Mouse (Mus musculus): ENCODE results near the gene Pimreg. TPM values are rescaled to one million over a fixed set of nuclear protein-coding genes. Genes with fewer than 3 reads are reported as not detected.

Pimreg gene
- 19.4 and 24.5 TPM in 2 replicates for polyA plus RNA-seq (2015; fragmentation: Nextera tagmentation; extraction: Ambion mirVana)

DNA sequence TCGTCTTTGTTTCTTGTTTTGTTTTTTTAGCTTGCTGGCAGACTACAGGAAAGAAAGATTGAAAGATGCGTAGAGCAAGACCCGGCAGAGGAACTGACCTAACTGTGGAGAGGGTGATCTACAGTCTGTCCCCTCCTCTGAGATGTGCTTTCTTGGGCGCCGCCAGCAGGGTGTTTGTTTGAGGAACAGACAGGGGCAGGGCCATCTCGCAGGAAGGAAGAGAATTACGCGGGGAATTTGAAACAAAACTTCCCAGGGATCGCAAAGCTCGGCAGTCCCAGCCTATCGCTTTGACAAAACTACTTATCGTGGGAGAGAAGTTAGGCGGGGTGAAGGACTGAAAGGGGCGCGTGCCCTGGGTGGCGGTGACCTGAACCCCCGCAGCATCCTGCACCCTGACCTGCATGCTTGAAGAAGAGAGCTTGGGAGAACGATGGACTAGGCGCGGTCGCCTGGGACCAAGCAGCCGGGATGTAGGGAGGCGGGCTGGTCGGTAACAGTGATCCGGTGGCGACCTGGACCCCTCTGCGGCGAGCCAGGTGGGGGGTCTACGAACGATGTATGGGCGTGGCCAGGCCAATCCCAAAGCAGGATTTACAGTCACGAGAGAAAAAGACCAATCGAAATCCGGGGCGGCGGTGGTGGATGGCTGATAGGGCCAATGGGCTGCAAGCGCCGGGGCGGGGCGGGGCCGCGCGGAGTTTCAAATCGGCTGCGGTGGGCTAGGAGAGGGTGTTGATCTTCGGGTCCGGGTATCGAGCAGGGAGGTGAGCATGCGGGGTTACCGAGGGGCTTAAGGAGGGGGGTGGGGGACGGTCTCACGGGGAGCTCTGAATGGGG is at the start of gene Pimreg:
Gene Pimreg (plus strand): TSS at position 265 of the 840 bp plus-strand sequence.
- H3K27me3 ChIP-seq (ENCODE audit: control insufficient read depth, insufficient read depth, low read depth, low read length) = no peaks in the 10 kb centered on the region
- peak within 1 kb of the TSS; percentile 77 for H3K4me2 ChIP-seq (ENCODE audit: low read length)
- ATAC-seq = peak; percentile 90
- H3K27ac ChIP-seq (ENCODE audit: low read length) = peak within 1 kb of the TSS; percentile 40
- H3K36me3 ChIP-seq (ENCODE audit: control insufficient read depth, insufficient read depth, low read length) = no peaks in the 10 kb centered on the region
- H3K9me3 ChIP-seq (replicated peaks; ENCODE audit: control insufficient read depth, low read length, poor library complexity, severe bottlenecking) = no peaks in the 10 kb centered on the region
- under 1% methylated on average over 52 of the region's 52 CpGs for WGBS
- H3K9ac ChIP-seq (ENCODE audit: low read depth, low read length) = peak within 1 kb of the TSS; percentile 62
- H3K4me1 ChIP-seq (ENCODE audit: control insufficient read depth, insufficient read depth, low read length) = peaks cover 42% of the 10 kb centered on the region
- H3K4me3 ChIP-seq (ENCODE audit: low read depth, low read length) = peak within 1 kb of the TSS; percentile 53

DNA sequence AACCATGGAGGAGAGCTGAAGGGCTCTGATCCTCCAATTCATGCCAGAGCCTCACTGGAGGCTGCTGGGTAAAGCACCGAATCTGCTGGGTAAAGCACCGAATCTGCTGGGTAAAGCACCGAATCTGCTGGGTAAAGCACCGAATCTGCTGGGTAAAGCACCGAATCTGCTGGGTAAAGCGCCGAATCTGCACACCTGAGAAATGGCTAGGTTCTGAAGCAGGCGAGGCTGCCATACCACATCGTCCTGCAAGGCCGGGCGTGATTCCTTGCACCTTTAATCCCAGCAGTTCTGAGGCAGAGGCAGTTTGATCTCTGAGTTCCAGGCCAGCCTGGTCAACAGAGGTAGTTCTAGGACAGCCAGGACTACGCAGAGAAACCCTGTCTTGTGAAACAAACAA is 49.4 kb upstream of the Pimreg start:
- Histone ChIP-seq H3K9me3 (replicated peaks; ENCODE audit: control insufficient read depth, low read length, poor library complexity, severe bottlenecking) (no peaks in the 10 kb centered on the region), H3K9ac (ENCODE audit: low read depth, low read length) (no peak overlapping the region), H3K27me3 (ENCODE audit: control insufficient read depth, insufficient read depth, low read depth, low read length) (no peaks in the 10 kb centered on the region), H3K4me1 (ENCODE audit: control insufficient read depth, insufficient read depth, low read length) (peaks cover 19% of the 10 kb centered on the region), H3K4me2 (ENCODE audit: low read length) (no peak overlapping the region), H3K4me3 (ENCODE audit: low read depth, low read length) (no peak overlapping the region), H3K27ac (ENCODE audit: low read length) (no peak overlapping the region), H3K36me3 (ENCODE audit: control insufficient read depth, insufficient read depth, low read length) (no peaks in the 10 kb centered on the region)
- WGBS = 93% methylated on average over 12 of the region's 12 CpGs
- no peak for ATAC-seq

DNA sequence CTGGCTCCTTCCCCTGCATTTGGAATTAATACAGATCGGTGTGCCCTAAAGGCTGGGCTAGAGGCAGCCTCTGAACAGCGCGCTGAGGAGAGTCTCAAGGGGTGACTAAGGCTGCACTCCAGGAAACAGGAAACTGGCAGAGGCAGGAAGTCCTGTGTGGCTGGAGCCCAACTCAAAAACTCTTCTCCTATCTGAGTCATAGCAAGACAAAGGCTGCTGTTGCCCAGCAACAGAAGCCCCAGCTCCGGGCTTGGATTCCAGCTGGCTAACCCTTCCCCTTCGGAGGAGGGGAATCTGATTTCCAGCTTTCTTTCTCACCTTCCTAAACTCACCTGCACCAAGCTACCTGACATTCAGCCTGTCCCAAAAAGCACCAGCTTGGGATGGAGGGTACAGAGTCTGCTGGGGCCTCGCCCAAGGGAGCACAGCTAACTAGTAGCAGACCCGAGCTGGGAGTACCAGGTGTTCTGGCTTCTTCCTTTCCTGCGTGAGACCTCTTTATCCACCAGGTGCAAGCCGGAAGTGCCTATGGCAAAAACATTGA is 45.8 kb upstream of the Pimreg start:
- Histone ChIP-seq H3K4me1 (ENCODE audit: control insufficient read depth, insufficient read depth, low read length) (peaks cover 19% of the 10 kb centered on the region), H3K27me3 (ENCODE audit: control insufficient read depth, insufficient read depth, low read depth, low read length) (no peaks in the 10 kb centered on the region), H3K9me3 (replicated peaks; ENCODE audit: control insufficient read depth, low read length, poor library complexity, severe bottlenecking) (no peaks in the 10 kb centered on the region), H3K27ac (ENCODE audit: low read length) (peak overlapping the region; percentile 77), H3K36me3 (ENCODE audit: control insufficient read depth, insufficient read depth, low read length) (no peaks in the 10 kb centered on the region), H3K4me2 (ENCODE audit: low read length) (peak overlapping the region; percentile 42), H3K9ac (ENCODE audit: low read depth, low read length) (peak overlapping the region; percentile 52), H3K4me3 (ENCODE audit: low read depth, low read length) (no peak overlapping the region)
- ATAC-seq = peak; percentile 84
- WGBS = 17% methylated on average over 9 of the region's 9 CpGs

DNA sequence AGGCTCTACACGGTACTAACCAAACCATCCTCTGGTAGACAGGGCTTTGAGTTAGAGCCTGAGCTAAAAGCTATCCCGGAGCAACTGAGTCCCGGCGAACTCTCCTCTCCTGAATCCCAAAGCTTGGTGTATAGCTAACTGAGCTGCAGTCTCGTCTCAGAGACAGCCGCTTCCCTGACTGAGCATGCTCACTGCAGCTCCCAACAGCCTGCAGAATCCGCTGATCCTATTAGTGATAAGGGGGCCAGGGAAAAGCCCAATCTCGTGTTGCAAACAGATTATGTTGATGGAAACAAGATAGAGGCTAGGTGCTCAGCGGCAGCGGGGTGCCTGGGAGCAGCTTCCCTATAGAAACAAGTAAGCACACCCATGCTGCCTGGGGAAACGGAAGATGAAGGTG is 45.0 kb upstream of the Pimreg start:
- Histone ChIP-seq H3K4me1 (ENCODE audit: control insufficient read depth, insufficient read depth, low read length) (peaks cover 19% of the 10 kb centered on the region), H3K4me3 (ENCODE audit: low read depth, low read length) (no peak overlapping the region), H3K36me3 (ENCODE audit: control insufficient read depth, insufficient read depth, low read length) (no peaks in the 10 kb centered on the region), H3K9me3 (replicated peaks; ENCODE audit: control insufficient read depth, low read length, poor library complexity, severe bottlenecking) (no peaks in the 10 kb centered on the region), H3K27ac (ENCODE audit: low read length) (peak overlapping the region; percentile 38), H3K27me3 (ENCODE audit: control insufficient read depth, insufficient read depth, low read depth, low read length) (no peaks in the 10 kb centered on the region), H3K4me2 (ENCODE audit: low read length) (peak overlapping the region; percentile 40), H3K9ac (ENCODE audit: low read depth, low read length) (peak overlapping the region; percentile 27; the same call in 1 of the 2 replicates)
- ATAC-seq = peak; percentile 78
- WGBS = 20% methylated on average over 11 of the region's 11 CpGs

DNA sequence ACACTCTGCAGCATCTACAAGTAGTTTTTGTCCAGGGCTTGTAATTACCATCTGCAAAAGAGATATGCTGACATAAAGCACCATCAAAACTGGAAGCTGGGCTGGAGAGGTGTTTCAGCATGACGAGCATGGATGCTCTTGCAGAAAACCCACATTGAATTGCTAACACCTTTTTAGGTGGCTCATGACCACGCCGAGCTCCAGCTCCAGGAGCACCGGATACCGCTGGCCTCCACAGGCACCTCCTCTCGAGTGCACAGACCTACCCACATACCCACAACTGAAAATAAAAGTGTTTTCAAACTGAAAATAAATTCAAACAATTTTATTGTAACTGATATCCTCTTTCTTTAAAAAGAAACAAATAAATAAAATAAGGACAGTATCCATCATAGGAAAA is 41.6 kb upstream of the Pimreg start:
- H3K9ac ChIP-seq (ENCODE audit: low read depth, low read length) = no peak overlapping the region
- no peak for ATAC-seq

DNA sequence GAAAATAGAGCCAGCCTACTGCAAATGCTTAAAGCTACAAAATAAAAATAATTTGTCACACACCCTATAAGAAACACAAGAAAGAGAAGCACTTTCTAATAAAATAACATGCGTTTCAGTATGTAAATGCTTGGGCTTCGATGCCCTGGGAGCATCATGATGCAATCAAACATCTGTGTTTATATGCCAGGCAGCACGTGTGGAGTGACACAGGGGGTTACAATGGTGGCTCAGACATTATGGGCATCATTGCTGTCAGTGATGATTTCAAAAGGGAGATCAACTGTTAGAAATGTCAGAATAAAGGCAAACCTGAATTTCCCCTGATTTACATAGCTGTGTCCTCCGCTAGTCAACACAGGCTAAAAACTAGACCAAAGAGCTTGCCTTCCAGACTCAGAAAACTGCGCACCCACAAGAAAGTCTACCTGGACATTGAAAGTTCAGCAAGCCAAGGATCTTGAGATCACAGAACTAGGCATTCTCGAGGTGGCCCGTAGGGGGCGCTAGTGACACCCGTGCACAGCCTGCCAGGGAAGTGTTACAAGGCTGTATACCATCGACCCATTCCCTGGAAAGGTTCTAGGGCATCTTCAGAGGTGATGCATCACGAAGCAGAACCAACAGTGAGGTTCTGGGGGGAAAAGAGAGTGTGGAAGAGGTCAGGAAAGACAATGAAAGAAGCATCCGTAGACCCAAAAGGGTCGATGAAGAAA is 39.5 kb upstream of the Pimreg start:
- Histone ChIP-seq H3K27ac (ENCODE audit: low read length) (no peak overlapping the region), H3K27me3 (ENCODE audit: control insufficient read depth, insufficient read depth, low read depth, low read length) (no peaks in the 10 kb centered on the region), H3K9me3 (replicated peaks; ENCODE audit: control insufficient read depth, low read length, poor library complexity, severe bottlenecking) (no peaks in the 10 kb centered on the region), H3K9ac (ENCODE audit: low read depth, low read length) (no peak overlapping the region), H3K4me3 (ENCODE audit: low read depth, low read length) (no peak overlapping the region), H3K4me1 (ENCODE audit: control insufficient read depth, insufficient read depth, low read length) (no peaks in the 10 kb centered on the region), H3K36me3 (ENCODE audit: control insufficient read depth, insufficient read depth, low read length) (no peaks in the 10 kb centered on the region), H3K4me2 (ENCODE audit: low read length) (no peak overlapping the region)
- 45% methylated on average over 13 of the region's 13 CpGs for WGBS
- no peak for ATAC-seq

More for the DNA sequence above, 41.6 kb upstream of the Pimreg start:
- Histone ChIP-seq H3K4me2 (ENCODE audit: low read length) (no peak overlapping the region), H3K4me3 (ENCODE audit: low read depth, low read length) (no peak overlapping the region), H3K27me3 (ENCODE audit: control insufficient read depth, insufficient read depth, low read depth, low read length) (no peaks in the 10 kb centered on the region), H3K27ac (ENCODE audit: low read length) (no peak overlapping the region), H3K4me1 (ENCODE audit: control insufficient read depth, insufficient read depth, low read length) (peaks cover 19% of the 10 kb centered on the region), H3K36me3 (ENCODE audit: control insufficient read depth, insufficient read depth, low read length) (no peaks in the 10 kb centered on the region), H3K9me3 (replicated peaks; ENCODE audit: control insufficient read depth, low read length, poor library complexity, severe bottlenecking) (no peaks in the 10 kb centered on the region)
- WGBS = 91% methylated on average over 6 of the region's 6 CpGs

DNA sequence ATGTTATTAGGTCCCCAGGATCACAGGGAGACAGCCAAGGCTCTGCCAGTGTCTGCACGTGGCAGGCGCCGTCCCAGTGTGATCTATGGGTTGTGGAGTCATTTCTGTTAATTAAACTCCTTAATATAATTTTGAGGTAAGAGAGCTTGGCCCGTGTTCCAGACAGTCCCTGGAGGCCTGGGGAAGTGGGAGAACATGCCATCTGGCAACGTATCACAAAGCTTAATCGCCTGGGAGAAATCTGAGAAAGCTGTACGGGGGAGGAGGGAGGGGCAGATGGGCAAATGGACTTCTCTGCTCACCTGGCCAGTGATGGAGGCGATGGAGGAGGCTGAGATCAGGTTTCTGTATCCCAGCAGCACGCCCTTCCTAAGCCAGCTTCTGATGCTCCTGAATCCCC is 38.7 kb upstream of the Pimreg start:
- no peak overlapping the region for H3K4me3 ChIP-seq (ENCODE audit: low read depth, low read length)
- H3K27me3 ChIP-seq (ENCODE audit: control insufficient read depth, insufficient read depth, low read depth, low read length) = no peaks in the 10 kb centered on the region
- no peak overlapping the region for H3K4me2 ChIP-seq (ENCODE audit: low read length)
- ATAC-seq = no peak
- no peaks in the 10 kb centered on the region for H3K4me1 ChIP-seq (ENCODE audit: control insufficient read depth, insufficient read depth, low read length)
- no peaks in the 10 kb centered on the region for H3K9me3 ChIP-seq (replicated peaks; ENCODE audit: control insufficient read depth, low read length, poor library complexity, severe bottlenecking)
- H3K9ac ChIP-seq (ENCODE audit: low read depth, low read length) = no peak overlapping the region
- 51% methylated on average over 9 of the region's 9 CpGs for WGBS
- H3K36me3 ChIP-seq (ENCODE audit: control insufficient read depth, insufficient read depth, low read length) = no peaks in the 10 kb centered on the region
- no peak overlapping the region for H3K27ac ChIP-seq (ENCODE audit: low read length)

DNA sequence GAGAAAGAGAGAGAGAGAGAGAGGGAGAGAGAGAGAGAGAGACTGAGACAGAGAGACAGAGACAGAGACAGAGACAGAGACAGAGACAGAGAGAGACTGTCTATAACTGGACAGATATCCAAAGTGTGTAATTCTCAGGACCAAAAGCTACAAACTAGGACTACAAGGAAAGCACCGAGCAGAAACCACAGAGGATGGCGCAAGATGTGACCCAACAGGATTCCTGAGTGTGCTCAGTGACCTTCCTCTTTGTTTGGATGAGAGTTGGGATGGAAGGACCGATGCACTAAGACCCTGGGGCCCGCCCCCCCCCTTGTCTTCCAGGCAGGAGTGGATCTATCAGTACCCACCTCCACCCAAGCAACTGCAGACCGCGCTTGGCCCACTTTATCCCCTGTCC is 36.3 kb upstream of the Pimreg start:
- peaks cover 7% of the 10 kb centered on the region for H3K4me1 ChIP-seq (ENCODE audit: control insufficient read depth, insufficient read depth, low read length)
- H3K27ac ChIP-seq (ENCODE audit: low read length) = no peak overlapping the region
- no peaks in the 10 kb centered on the region for H3K36me3 ChIP-seq (ENCODE audit: control insufficient read depth, insufficient read depth, low read length)
- H3K4me3 ChIP-seq (ENCODE audit: low read depth, low read length) = no peak overlapping the region
- H3K27me3 ChIP-seq (ENCODE audit: control insufficient read depth, insufficient read depth, low read depth, low read length) = no peaks in the 10 kb centered on the region
- H3K4me2 ChIP-seq (ENCODE audit: low read length) = no peak overlapping the region
- WGBS = 81% methylated on average over 6 of the region's 6 CpGs
- no peak overlapping the region for H3K9ac ChIP-seq (ENCODE audit: low read depth, low read length)
- no peaks in the 10 kb centered on the region for H3K9me3 ChIP-seq (replicated peaks; ENCODE audit: control insufficient read depth, low read length, poor library complexity, severe bottlenecking)
- ATAC-seq = no peak

DNA sequence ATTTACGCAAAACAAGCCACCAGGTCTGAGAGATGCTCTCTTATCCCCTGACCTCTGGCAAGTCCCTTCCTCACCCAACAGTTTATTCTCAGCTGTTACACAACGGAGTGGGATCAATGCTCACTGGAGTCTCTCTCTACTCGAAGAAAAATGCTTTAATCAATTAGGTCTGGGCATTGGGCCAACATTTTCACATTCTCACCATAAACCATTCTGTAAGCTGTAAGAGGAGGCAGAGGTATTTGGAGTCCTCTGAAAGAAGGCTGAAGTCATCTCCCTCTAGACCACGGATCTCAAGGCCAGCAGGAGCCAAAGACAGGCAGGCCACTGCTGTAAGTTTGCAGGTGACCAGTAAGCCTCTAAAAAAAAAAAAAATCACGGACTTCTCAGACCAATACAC is 31.5 kb upstream of the Pimreg start:
- no peak overlapping the region for H3K4me3 ChIP-seq (ENCODE audit: low read depth, low read length)
- ATAC-seq = no peak
- H3K9me3 ChIP-seq (replicated peaks; ENCODE audit: control insufficient read depth, low read length, poor library complexity, severe bottlenecking) = no peaks in the 10 kb centered on the region
- H3K36me3 ChIP-seq (ENCODE audit: control insufficient read depth, insufficient read depth, low read length) = no peaks in the 10 kb centered on the region
- peak overlapping the region; percentile 81; the same call in 1 of the 2 replicates for H3K27ac ChIP-seq (ENCODE audit: low read length)
- peaks cover 27% of the 10 kb centered on the region for H3K4me1 ChIP-seq (ENCODE audit: control insufficient read depth, insufficient read depth, low read length)
- 40% methylated on average over 5 of the region's 5 CpGs for WGBS
- H3K27me3 ChIP-seq (ENCODE audit: control insufficient read depth, insufficient read depth, low read depth, low read length) = no peaks in the 10 kb centered on the region
- no peak overlapping the region for H3K9ac ChIP-seq (ENCODE audit: low read depth, low read length)
- no peak overlapping the region for H3K4me2 ChIP-seq (ENCODE audit: low read length)
